Mouse (Mus musculus): ENCODE data around the gene Usp7. TPM values are rescaled to one million over a fixed set of nuclear protein-coding genes. Genes with fewer than 3 reads are reported as not detected.
"Not testable (repeated sequence)": the region's sequence is repeated elsewhere in the genome, so short reads cannot be mapped to it uniquely, and the experiment has no call there.

The Usp7 gene
- polyA plus RNA-seq, 1 experiment = 29.8 TPM

- WGBS = 61% methylated on average over 4 of the region's 4 CpGs
- TF ChIP-seq CTCF (IDR thresholded peaks at IDR 0.05; ENCODE audit: insufficient read depth, low read length) (no peak), POLR2A (IDR thresholded peaks at IDR 0.05; ENCODE audit: borderline replicate concordance, extremely low read depth, low read depth, low read length) (no peak)
Observed at GRCm38 (mm10) chr16:8734693-8735092, 57.4 kb downstream of the Usp7 start.

GRCm38 (mm10) chr16:8733624-8734023 lies 58.5 kb downstream of the Usp7 start:
- Histone ChIP-seq H3K4me3 (replicated peaks; ENCODE audit: extremely low read depth, low read depth, low read length) (no peak overlapping the region), H3K4me1 (ENCODE audit: control insufficient read depth, insufficient read depth, low read length) (peaks cover 54% of the 10 kb centered on the region)
- WGBS = 80% methylated on average over 4 of the region's 4 CpGs
- no peak for DNase-seq
- no peak for TF ChIP-seq POLR2A (IDR thresholded peaks at IDR 0.05; ENCODE audit: borderline replicate concordance, extremely low read depth, low read depth, low read length)
- no peak for TF ChIP-seq CTCF (IDR thresholded peaks at IDR 0.05; ENCODE audit: insufficient read depth, low read length)

More at GRCm38 (mm10) chr16:8734693-8735092, 57.4 kb downstream of the Usp7 start:
- peaks cover 47% of the 10 kb centered on the region for H3K4me1 ChIP-seq (ENCODE audit: control insufficient read depth, insufficient read depth, low read length)
- H3K4me3 ChIP-seq (replicated peaks; ENCODE audit: extremely low read depth, low read depth, low read length) = no peak overlapping the region
- no peak for DNase-seq

DNA sequence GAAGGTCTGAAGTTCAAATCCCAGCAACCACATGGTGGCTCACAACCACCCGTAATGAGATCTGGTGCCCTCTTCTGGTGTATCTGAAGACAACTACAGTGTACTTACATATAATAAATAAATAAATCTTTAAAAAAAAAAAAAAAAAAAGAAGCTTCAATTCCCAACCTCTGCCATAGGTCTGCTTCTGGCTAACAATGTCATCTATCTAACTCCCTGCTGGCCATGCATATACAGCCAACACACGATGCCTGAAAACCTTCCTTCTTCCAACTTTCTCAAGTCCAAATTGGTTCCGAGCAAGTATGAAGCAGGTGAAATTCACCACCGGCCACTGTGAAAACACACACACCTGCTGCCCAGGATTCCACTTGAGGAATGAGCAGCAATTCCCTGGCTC lies 59.7 kb downstream of the Usp7 start:
- H3K4me1 ChIP-seq (ENCODE audit: control insufficient read depth, insufficient read depth, low read length) = peaks cover 57% of the 10 kb centered on the region
- H3K4me3 ChIP-seq (replicated peaks; ENCODE audit: extremely low read depth, low read depth, low read length); DNase-seq: not testable (repeated sequence)
- 75% methylated on average over 4 of the region's 4 CpGs for WGBS

GRCm38 (mm10) chr16:8731630-8732029 lies 60.5 kb downstream of the Usp7 start:
- peaks cover 52% of the 10 kb centered on the region for H3K4me1 ChIP-seq (ENCODE audit: control insufficient read depth, insufficient read depth, low read length)
- DNase-seq = no peak
- 46% methylated on average over 7 of the region's 7 CpGs for WGBS
- TF ChIP-seq CTCF (IDR thresholded peaks at IDR 0.05; ENCODE audit: insufficient read depth, low read length) (no peak), POLR2A (IDR thresholded peaks at IDR 0.05; ENCODE audit: borderline replicate concordance, extremely low read depth, low read depth, low read length) (no peak)
- H3K4me3 ChIP-seq (replicated peaks; ENCODE audit: extremely low read depth, low read depth, low read length) = no peak overlapping the region

- 86% methylated on average over 5 of the region's 5 CpGs for WGBS
- TF ChIP-seq CTCF (IDR thresholded peaks at IDR 0.05; ENCODE audit: insufficient read depth, low read length) = no peak
- no peak for TF ChIP-seq POLR2A (IDR thresholded peaks at IDR 0.05; ENCODE audit: borderline replicate concordance, extremely low read depth, low read depth, low read length)
- DNase-seq = no peak
- Histone ChIP-seq H3K4me3 (replicated peaks; ENCODE audit: extremely low read depth, low read depth, low read length) (no peak overlapping the region), H3K4me1 (ENCODE audit: control insufficient read depth, insufficient read depth, low read length) (peaks cover 35% of the 10 kb centered on the region)
Observed at GRCm38 (mm10) chr16:8728111-8728748, 63.9 kb downstream of the Usp7 start.

DNA sequence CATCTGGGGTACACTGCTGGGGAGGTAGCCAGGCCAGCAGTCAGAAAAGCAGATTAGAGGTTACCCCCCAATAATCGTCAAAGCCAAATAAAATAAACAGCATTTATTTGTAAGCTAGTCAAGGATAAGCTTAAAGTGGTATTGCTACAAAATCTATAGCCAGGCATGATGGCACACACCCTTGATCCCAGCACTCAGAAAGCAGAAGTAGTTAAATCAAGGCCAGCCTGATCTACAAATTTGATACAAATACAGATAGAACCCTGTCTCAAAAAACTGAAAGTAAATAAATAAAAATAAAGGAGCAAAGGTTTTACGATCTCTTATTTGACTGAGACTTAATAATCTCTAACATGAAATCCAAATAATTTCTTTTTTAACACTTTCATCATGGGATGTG lies 66.3 kb downstream of the Usp7 start:
- H3K4me3 ChIP-seq (replicated peaks; ENCODE audit: extremely low read depth, low read depth, low read length) = no peak overlapping the region
- H3K4me1 ChIP-seq (ENCODE audit: control insufficient read depth, insufficient read depth, low read length) = peaks cover 26% of the 10 kb centered on the region
- no peak for TF ChIP-seq CTCF (IDR thresholded peaks at IDR 0.05; ENCODE audit: insufficient read depth, low read length)
- TF ChIP-seq POLR2A (IDR thresholded peaks at IDR 0.05; ENCODE audit: borderline replicate concordance, extremely low read depth, low read depth, low read length) = no peak
- DNase-seq = no peak
- 73% methylated on average over 2 of the region's 2 CpGs for WGBS

DNA sequence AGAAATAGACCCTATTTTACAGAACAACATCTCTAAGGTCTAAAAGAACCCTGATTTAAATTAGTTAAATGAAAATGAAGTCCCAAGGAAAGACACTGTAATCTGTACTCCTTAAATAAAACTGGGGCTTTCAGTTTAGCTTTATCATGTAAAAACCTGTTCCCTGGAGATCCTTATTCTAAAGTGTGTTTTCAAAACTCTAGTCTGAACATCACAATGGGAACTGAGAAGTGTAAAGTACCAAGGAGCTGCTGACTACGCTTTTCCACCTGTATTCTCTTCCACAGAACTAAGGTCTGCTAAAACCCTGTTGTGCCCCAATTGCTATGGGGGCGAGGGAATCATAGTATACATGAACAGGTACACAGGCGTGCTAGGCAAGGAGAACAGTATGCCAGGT lies 68.1 kb downstream of the Usp7 start:
- 78% methylated on average over 3 of the region's 3 CpGs for WGBS
- no peak for DNase-seq
- TF ChIP-seq POLR2A (IDR thresholded peaks at IDR 0.05; ENCODE audit: borderline replicate concordance, extremely low read depth, low read depth, low read length) = no peak
- TF ChIP-seq CTCF (IDR thresholded peaks at IDR 0.05; ENCODE audit: insufficient read depth, low read length) = no peak
- H3K4me1 ChIP-seq (ENCODE audit: control insufficient read depth, insufficient read depth, low read length) = peaks cover 20% of the 10 kb centered on the region
- no peak overlapping the region for H3K4me3 ChIP-seq (replicated peaks; ENCODE audit: extremely low read depth, low read depth, low read length)

DNA sequence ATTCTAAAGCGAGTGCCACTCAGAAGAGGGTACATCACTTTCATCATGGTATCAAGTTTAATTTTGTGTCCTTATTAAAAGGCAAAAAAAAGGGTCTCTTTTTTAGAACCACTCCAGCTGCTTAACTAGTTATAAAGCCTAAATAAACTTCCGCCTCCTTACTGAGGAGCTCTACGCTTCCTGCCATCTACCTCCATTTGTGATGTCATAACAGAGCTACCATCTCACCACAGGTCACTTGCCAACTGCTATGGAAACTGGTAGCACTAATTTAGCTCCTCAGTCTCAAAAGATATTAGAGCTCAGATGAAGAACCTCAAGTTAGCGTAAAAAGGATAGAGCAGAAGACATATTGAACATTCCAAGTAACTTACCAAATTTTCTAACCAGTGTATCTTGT lies 71.7 kb downstream of the Usp7 start:
- H3K4me1 ChIP-seq (ENCODE audit: control insufficient read depth, insufficient read depth, low read length) = peaks cover 16% of the 10 kb centered on the region
- TF ChIP-seq POLR2A (IDR thresholded peaks at IDR 0.05; ENCODE audit: borderline replicate concordance, extremely low read depth, low read depth, low read length) (no peak), CTCF (IDR thresholded peaks at IDR 0.05; ENCODE audit: insufficient read depth, low read length) (no peak)
- WGBS = 74% methylated on average over 4 of the region's 4 CpGs
- DNase-seq = no peak
- H3K4me3 ChIP-seq (replicated peaks; ENCODE audit: extremely low read depth, low read depth, low read length) = no peak overlapping the region

DNA sequence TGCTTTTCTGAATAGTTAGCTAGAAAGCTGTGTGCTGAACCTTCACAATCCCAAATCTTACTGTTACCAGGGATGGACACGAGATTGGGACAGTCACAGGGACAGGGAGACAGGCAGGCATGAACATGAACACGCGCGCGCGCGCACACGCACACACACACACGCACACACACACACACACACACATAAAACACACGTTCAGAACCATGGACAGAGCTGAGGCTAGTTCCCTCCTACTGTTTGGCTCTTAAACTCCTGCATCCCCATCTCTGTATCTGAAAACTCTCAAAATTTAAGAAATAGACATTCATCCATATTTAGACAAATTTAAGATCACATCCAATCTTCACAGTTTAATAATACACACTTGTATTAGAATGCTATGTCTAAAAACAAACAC lies 74.4 kb downstream of the Usp7 start:
- no peak for DNase-seq
- no peak for TF ChIP-seq CTCF (IDR thresholded peaks at IDR 0.05; ENCODE audit: insufficient read depth, low read length)
- TF ChIP-seq POLR2A (IDR thresholded peaks at IDR 0.05; ENCODE audit: borderline replicate concordance, extremely low read depth, low read depth, low read length) = no peak

DNA sequence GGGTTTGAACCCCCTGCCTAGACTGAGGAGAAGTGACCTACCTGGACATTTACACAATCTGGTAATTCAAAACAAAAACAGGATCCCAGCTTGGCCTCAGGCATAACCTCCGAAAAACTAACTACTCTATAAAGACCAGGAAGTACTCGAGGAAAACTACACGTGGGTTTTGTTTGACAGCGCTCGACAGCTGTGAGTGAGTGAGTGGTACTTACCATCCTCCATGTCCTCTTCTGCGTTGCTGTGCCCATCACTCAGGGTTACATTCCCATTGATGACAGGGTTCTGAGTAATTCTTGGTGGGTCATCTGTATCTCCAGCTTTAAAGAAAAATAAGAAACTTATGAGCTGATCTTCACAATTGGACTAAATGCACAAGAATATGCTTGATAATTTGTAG lies 75.8 kb downstream of the Usp7 start:
- Histone ChIP-seq H3K4me3 (replicated peaks; ENCODE audit: extremely low read depth, low read depth, low read length) (no peak overlapping the region), H3K4me1 (ENCODE audit: control insufficient read depth, insufficient read depth, low read length) (peaks cover 17% of the 10 kb centered on the region)
- TF ChIP-seq CTCF (IDR thresholded peaks at IDR 0.05; ENCODE audit: insufficient read depth, low read length) (no peak), POLR2A (IDR thresholded peaks at IDR 0.05; ENCODE audit: borderline replicate concordance, extremely low read depth, low read depth, low read length) (no peak)
- DNase-seq = no peak
- WGBS = 31% methylated on average over 6 of the region's 6 CpGs

More for the DNA sequence above, 74.4 kb downstream of the Usp7 start:
- Histone ChIP-seq H3K4me3 (replicated peaks; ENCODE audit: extremely low read depth, low read depth, low read length) (no peak overlapping the region), H3K4me1 (ENCODE audit: control insufficient read depth, insufficient read depth, low read length) (peaks cover 17% of the 10 kb centered on the region)
- WGBS = 91% methylated on average over 10 of the region's 10 CpGs

Data from lung, adult 2 months (tissue).